Mouse (Mus musculus): ENCODE results near the gene Vmn1r103.
"Not testable (repeated sequence)": the region's sequence is repeated elsewhere in the genome, so short reads cannot be mapped to it uniquely, and the experiment has no call there.

DNA sequence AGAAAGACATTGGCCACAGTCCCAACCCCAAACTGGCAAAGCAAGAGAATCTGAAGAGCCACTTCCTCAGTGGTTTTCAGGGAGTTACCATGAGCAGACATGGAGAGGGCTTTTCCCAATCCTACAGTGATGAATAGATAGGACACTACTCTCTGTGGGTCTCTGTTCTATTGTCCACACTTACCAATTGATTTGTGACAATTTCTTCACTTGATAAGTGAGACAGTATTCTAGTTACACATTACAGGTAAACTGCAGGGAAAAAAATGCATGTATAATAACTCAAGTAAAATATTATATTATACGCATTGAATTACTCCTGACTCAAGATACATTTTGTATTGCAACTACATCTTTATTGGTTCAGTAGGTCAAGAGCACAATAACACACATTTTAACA, 35.3 kb upstream of the Vmn1r103 start, which contains the start of gene Gm5726:
- not testable (repeated sequence) for TF ChIP-seq CTCF, EP300 (IDR thresholded peaks at IDR 0.05; ENCODE audit: low read depth)

Data from liver, postnatal 0 days (tissue).